Mouse (Mus musculus) liver, adult 2 months (tissue): ENCODE measurements around the gene Prdx5.

Experiments
- CTCF ChIP-seq: fragments of 200-500 bp; IDR thresholded peaks from 2 replicates; pipeline ENCODE4 v1.5.1; 2011; ENCODE audit warnings: low read depth, low read length, control low read depth
- POLR2A ChIP-seq: fragments of 200-500 bp; IDR thresholded peaks from 2 replicates; pipeline ENCODE4 v1.6.1; 2011; ENCODE audit warnings: low read length, control low read depth; ENCODE audit not compliant: insufficient read depth; ENCODE audit errors: extremely low read depth

DNA sequence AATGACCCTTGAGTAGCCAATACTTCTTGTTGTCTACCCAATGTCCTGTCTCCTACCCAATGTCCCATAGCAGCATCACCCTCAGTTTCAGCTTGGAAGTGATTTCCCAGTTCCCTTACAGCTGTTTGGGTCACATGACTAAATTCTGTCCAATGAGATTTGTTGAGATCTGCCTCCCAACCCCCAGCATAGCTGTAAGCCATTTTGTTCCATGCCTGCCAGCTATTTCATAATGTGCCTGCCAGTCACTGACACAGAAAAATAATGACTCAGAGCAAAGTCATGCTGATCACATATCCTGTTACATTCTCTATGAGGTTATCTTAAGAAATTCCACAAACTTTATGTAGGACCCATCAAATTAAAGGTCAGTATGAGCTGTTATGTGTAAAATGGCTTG lies 33.1 kb downstream of the Prdx5 start:
- TF ChIP-seq CTCF (no peak), POLR2A (no peak)
